Mouse (Mus musculus): ENCODE data around the gene Galnt6. TPM values are rescaled to one million over a fixed set of nuclear protein-coding genes. Genes with fewer than 3 reads are reported as not detected.

Galnt6 gene
- polyA plus RNA-seq, 1 experiment: not detected

- no peak for TF ChIP-seq GATA1 (IDR thresholded peaks at IDR 0.05; ENCODE audit: low read length)
These were observed 62.9 kb downstream of the Galnt6 start for GRCm38 (mm10) chr15:100666219-100666696.

DNA sequence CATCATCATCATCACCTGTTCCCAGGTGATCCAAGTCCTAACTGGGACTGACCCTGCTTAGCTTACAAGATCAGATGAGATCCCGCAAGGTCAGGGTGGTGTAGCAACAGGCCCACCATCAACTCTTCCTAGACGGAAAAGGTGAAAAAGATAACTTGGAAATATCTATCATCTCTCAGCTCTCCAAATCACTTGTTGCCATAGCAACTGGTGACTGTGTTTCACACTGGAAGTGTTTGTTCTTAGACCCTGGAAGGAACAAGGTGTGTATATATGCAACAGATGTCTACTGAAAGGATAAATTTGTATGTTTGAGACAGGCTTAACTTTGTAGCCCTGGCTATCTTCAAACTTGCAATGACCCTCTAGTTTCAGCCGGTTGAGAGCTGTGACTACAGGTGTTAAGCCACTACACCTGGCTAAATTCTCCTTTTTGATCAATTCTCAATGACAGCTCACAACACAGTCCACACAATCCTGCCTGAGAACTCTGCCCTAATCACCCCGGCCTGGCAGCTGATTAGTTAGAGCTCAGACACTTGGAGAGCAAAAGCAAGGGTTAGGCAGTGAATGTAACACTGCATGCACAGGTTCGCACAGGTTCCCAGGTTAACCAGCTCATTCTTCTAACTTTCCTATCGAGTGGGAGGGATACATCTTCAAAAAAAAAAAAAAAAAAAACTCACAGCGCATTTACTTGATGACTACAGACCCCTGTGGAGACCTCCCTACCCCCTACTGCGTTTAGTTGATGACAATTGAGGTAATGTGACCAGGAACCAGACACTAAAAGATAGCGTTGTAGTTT lies 63.6 kb downstream of the Galnt6 start:
- no peak for TF ChIP-seq GATA1 (IDR thresholded peaks at IDR 0.05; ENCODE audit: low read length)

- TF ChIP-seq GATA1 (IDR thresholded peaks at IDR 0.05; ENCODE audit: low read length): no peak
These were observed 64.3 kb downstream of the Galnt6 start for GRCm38 (mm10) chr15:100664813-100665274.

DNA sequence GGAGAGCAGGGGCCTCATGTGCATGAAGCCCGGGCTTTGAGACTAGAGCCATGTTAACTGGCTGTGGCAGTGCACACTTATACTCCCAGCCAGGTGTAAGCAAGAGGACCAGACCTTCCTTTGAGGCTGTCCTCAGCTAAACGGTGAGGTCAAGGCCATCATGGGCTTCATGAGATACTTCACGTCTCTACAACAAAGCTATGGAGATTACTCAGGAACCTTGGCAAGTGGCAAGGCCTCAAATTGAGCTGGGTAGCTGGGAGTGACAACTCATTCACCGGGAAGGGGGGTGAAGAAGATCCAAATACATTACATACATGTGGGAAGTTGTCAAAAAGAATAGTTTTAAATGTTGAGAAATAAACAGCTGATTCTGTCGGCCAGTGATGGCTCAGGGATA lies 68.4 kb downstream of the Galnt6 start:
- no peak for TF ChIP-seq GATA1 (IDR thresholded peaks at IDR 0.05; ENCODE audit: low read length)

- no peak for TF ChIP-seq GATA1 (IDR thresholded peaks at IDR 0.05; ENCODE audit: low read length)
These were observed 68.9 kb downstream of the Galnt6 start for GRCm38 (mm10) chr15:100660306-100660705.

GRCm38 (mm10) chr15:100655201-100655600 lies 74.0 kb downstream of the Galnt6 start:
- TF ChIP-seq GATA1 (IDR thresholded peaks at IDR 0.05; ENCODE audit: low read length): no peak

DNA sequence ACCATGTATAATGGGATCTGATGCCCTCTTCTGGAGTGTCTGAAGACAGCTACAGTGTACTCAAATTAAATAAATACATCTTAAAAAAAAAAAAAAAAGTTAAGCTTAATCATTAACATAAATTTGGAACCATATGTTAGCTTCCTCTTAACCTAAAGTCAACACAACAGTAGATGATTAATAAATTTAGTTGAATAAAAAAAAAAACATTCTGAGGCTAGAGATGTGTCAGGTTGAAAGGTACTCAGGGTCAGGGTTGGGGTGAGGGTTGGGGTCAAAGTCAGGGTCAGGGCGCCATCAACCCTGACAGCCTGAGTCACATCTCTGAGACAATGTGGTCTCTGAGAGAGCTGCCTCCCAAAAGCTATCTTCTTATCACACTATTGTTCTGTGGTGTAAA lies 74.9 kb downstream of the Galnt6 start:
- TF ChIP-seq GATA1 (IDR thresholded peaks at IDR 0.05; ENCODE audit: low read length): no peak

GRCm38 (mm10) chr15:100651610-100652009 lies 77.6 kb downstream of the Galnt6 start:
- no peak for TF ChIP-seq GATA1 (IDR thresholded peaks at IDR 0.05; ENCODE audit: low read length)

DNA sequence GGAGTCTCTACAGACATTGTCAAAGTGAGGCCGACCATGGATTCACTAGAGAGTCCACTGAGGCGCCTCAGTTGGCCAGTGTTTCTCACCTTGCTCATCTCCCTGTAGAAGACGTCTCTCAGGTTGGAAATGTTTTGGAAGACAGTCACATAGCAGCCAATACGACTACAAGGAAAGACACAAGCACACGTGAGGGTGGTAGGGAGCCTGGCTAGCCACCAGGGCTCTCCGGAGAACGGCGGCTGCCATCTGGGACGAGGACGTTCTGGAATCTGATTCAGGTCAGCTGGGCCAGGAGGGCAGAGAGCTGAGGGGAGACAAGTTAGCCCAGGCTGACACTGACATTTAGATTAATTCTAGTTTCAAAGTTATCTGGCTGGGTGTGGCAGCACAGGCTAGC lies 79.1 kb downstream of the Galnt6 start:
- no peak for TF ChIP-seq GATA1 (IDR thresholded peaks at IDR 0.05; ENCODE audit: low read length)

GRCm38 (mm10) chr15:100646161-100646560 lies 83.0 kb downstream of the Galnt6 start:
- no peak for TF ChIP-seq GATA1 (IDR thresholded peaks at IDR 0.05; ENCODE audit: low read length)

DNA sequence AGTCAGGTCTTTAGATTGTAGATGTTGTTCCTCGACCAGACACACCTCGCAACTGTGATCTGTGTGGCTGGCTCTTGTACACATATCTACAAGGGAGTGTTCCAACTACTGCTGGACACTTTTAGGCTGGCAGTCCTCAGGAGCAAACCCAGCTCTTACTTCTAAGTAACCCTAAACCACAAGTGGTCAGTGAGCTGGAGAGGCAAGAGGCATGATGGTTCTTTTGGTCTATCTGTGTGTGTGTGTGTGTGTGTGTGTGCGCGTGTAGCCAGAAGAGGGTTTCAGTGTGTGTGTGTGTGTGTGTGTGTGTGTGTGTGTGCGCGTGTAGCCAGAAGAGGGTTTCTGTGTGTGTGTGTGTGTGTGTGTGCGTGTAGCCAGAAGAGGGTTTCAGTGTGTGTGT lies 86.7 kb downstream of the Galnt6 start:
- no peak for TF ChIP-seq GATA1 (IDR thresholded peaks at IDR 0.05; ENCODE audit: low read length)

Other genes with a start within 250 kb of the Galnt6 start
- 1.0 and 1.1 TPM in 2 replicates for gene Csrnp2, start 233.9 kb downstream of the Galnt6 start, polyA plus RNA-seq (2012)
- gene Tfcp2, start 177.4 kb downstream of the Galnt6 start, polyA plus RNA-seq (2012): 2.7 and 2.8 TPM in 2 replicates
- 0.03 and 0.11 TPM in 2 replicates for gene Pou6f1, start 129.4 kb downstream of the Galnt6 start, polyA plus RNA-seq (2012)
- 32.7 and 45.1 TPM in 2 replicates for gene Dazap2, start 114.0 kb downstream of the Galnt6 start, polyA plus RNA-seq (2012)
- not detected in 2 replicates for gene Smagp, start 92.4 kb downstream of the Galnt6 start, polyA plus RNA-seq (2012)
- gene Bin2, start 59.8 kb downstream of the Galnt6 start, polyA plus RNA-seq (2012): 25.4 and 28.8 TPM in 2 replicates
- gene Cela1, start 41.5 kb downstream of the Galnt6 start, polyA plus RNA-seq (2012): 0.40 TPM in 1 of 2 replicates, not detected in the other
- not detected in 2 replicates for gene Slc4a8, start 32.4 kb upstream of the Galnt6 start, polyA plus RNA-seq (2012)
- not detected in 2 replicates for gene Scn8a, start 140.5 kb upstream of the Galnt6 start, polyA plus RNA-seq (2012)

All from G1E-ER4 (cell line).